Mouse (Mus musculus): ENCODE results near the gene Il17c. TPM values are rescaled to one million over a fixed set of nuclear protein-coding genes. Genes with fewer than 3 reads are reported as not detected.

Il17c gene
- total RNA-seq, 2 experiments from 2014 or later: not detected

- no peak overlapping the region for H3K27ac ChIP-seq
- TF ChIP-seq CTCF (conservative IDR thresholded peaks at IDR 0.05): no peak
- no peak for DNase-seq (ENCODE audit: low spot score in 2 of 2)
- H3K4me3 ChIP-seq: no peak overlapping the region
These were observed 48.9 kb downstream of the Il17c start for GRCm38 (mm10) chr8:122470691-122471090.

Small RNA genes within 50 kb of the gene (microRNA-seq; reads per million reads assigned to microRNA genes)
- 0 reads per million in 2 experiments for gene Gm24366

Other genes with a start within 250 kb of the Il17c start
- gene Zfpm1, start 139.9 kb upstream of the Il17c start, total RNA-seq (2021): 10 to 100 TPM; 45.1 to 45.6 TPM
- gene Trhr2, start 61.3 kb upstream of the Il17c start, total RNA-seq (2021): under 1 TPM; 0.79 to 0.82 TPM
- 10 to 100 TPM; 39.2 to 40.2 TPM for gene Zc3h18, start 45.4 kb upstream of the Il17c start, total RNA-seq (2021)
- gene Cyba, start 10.9 kb downstream of the Il17c start, total RNA-seq (2021): 10 to 100 TPM in 1 of 2 experiments, 1 to 10 TPM in 1; 10.0 to 10.7 TPM
- gene Mvd, start 21.4 kb downstream of the Il17c start, total RNA-seq (2021): 10 to 100 TPM; 16.7 to 17.6 TPM
- gene Snai3, start 38.7 kb downstream of the Il17c start, total RNA-seq (2021): not detected
- gene Rnf166, start 54.0 kb downstream of the Il17c start, total RNA-seq (2021): 10 to 100 TPM; 32.7 to 39.5 TPM
- gene Ctu2, start 54.1 kb downstream of the Il17c start, total RNA-seq (2021): 10 to 100 TPM; 22.8 to 23.7 TPM
- gene Piezo1, start 129.3 kb downstream of the Il17c start, total RNA-seq (2021): 1 to 10 TPM; 3.1 to 5.5 TPM
- gene Cdt1, start 146.0 kb downstream of the Il17c start, total RNA-seq (2021): 1 to 10 TPM; 1.3 to 1.6 TPM
- gene Aprt, start 154.9 kb downstream of the Il17c start, total RNA-seq (2021): 10 to 100 TPM; 60.7 to 62.3 TPM
- gene Galns, start 189.4 kb downstream of the Il17c start, total RNA-seq (2021): 10 to 100 TPM; 11.8 to 13.9 TPM
- 10 to 100 TPM; 77.3 to 88.6 TPM for gene Trappc2l, start 189.6 kb downstream of the Il17c start, total RNA-seq (2021)
- gene Pabpn1l, start 200.7 kb downstream of the Il17c start, total RNA-seq (2021): under 1 TPM in 1 of 2 experiments, not detected in 1; 0.52 TPM

Data from layer of hippocampus, adult 2 months (tissue).